Mouse (Mus musculus) spleen, adult 2 months (tissue): ENCODE results near the gene Fam19a4. TPM values are rescaled to one million over a fixed set of nuclear protein-coding genes. Genes with fewer than 3 reads are reported as not detected.

ENCODE experiments used
- DNase-seq, 2 experiments: peaks; one replicate each; pipeline versions ENCODE4 v3.0.0 to v3.0.0-alpha.2; 2012 to 2021; ENCODE audit warnings: low spot score in 2 of 2, low read depth in 1 of 2
- H3K27ac ChIP-seq: fragments of 200-500 bp; 2 replicates; pipeline ENCODE4 v1.5.1; 2012; ENCODE audit warnings: low read length, inconsistent platforms; ENCODE audit not compliant: insufficient read depth
- H3K27me3 ChIP-seq: fragments of 200-500 bp; 2 replicates; pipeline ENCODE4 v1.6.1; 2012; ENCODE audit warnings: mild to moderate bottlenecking, moderate library complexity, low read length, inconsistent platforms; ENCODE audit not compliant: control insufficient read depth, insufficient read depth
- H3K36me3 ChIP-seq: fragments of 200-500 bp; 2 replicates; pipeline ENCODE4 v1.6.1; 2012; ENCODE audit warnings: mild to moderate bottlenecking, low read length, inconsistent platforms; ENCODE audit not compliant: control insufficient read depth, insufficient read depth
- H3K4me1 ChIP-seq: fragments of 200-500 bp; 2 replicates; pipeline ENCODE4 v1.6.1; 2011; ENCODE audit warnings: inconsistent platforms; ENCODE audit not compliant: control insufficient read depth, insufficient read depth, insufficient read length
- H3K4me3 ChIP-seq: fragments of 200-500 bp; 2 replicates; pipeline ENCODE4 v1.5.1; 2011; ENCODE audit warnings: mild to moderate bottlenecking, inconsistent platforms; ENCODE audit not compliant: insufficient read depth, insufficient read length; ENCODE audit errors: extremely low read depth
- CTCF ChIP-seq: fragments of 200-500 bp; IDR thresholded peaks from 2 replicates; pipeline ENCODE4 v1.5.1; 2011; ENCODE audit warnings: mild to moderate bottlenecking, inconsistent platforms; ENCODE audit not compliant: insufficient read depth, insufficient read length, insufficient replicate concordance; ENCODE audit errors: extremely low read depth
- POLR2A ChIP-seq: fragments of 200-500 bp; IDR thresholded peaks from 2 replicates; pipeline ENCODE4 v1.6.1; 2011; ENCODE audit warnings: low read depth, low read length, inconsistent platforms
- WGBS: fragments of 180-500 bp; shearing (Covaris S2); methylation state at CpG from one replicate; pipeline ENCODE4 v1.1.7; 2018; 5-methylcytosine and 5-hydroxymethylcytosine counted together
- polyA plus RNA-seq: library from polyadenylated mRNA; depleted of rRNA; stranded (reverse); fragments of >200 nt; gene quantifications from 2 replicates; pipeline ENCODE4 v1.2.3, GENCODE M21; 2012; rRNA removed

Fam19a4 gene
- polyA plus RNA-seq, 1 experiment, result not detected

DNA sequence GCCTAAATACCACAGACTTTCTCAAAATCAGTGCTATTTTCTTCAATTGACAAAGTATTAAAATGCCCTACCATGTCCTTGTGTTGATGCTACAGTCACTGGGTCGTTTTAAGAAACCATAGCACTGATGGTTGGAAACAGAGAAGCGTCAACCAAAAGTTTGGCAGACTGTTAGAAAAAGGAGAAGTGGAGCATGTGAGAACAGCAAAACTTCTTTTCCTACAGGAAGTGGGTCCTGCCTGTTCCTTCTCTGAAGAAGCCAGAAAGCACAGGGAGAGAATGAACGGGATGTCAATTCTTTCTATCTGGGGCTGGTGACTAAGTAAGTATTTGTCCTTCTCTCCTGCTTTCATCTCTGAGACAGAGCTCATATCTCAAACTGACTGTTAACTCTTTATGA lies 219.6 kb downstream of the Fam19a4 start:
- H3K27me3 ChIP-seq, result no peaks in the 10 kb centered on the region
- no peak for TF ChIP-seq POLR2A
- no peak for TF ChIP-seq CTCF

DNA sequence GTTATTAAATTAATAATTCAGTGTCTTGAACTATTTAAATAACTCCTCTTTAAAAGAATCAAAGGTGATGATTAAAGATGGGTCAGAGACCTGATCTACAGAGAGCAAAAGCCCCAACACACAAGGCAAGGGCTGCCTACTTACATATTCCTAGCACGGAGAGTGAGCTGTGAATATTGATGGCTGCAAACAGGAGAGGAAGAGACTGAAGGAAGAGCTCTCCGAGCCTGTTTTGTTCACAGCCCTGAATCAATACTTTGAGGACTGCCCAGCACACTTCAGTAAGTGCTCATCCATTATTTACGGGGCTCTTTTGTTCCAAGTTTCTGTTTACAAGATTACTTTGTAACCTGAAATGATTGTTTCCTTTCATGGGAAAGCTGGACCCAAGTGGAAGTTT lies 233.6 kb downstream of the Fam19a4 start:
- 70% methylated on average over 3 of the region's 3 CpGs for WGBS
- Histone ChIP-seq H3K36me3 (no peaks in the 10 kb centered on the region), H3K27ac (no peak overlapping the region), H3K4me3 (no peak overlapping the region), H3K27me3 (no peaks in the 10 kb centered on the region), H3K4me1 (no peaks in the 10 kb centered on the region)
- TF ChIP-seq POLR2A (no peak), CTCF (no peak)
- no peak for DNase-seq

More for the DNA sequence above, 219.6 kb downstream of the Fam19a4 start:
- H3K27ac ChIP-seq, result no peak overlapping the region
- DNase-seq, result no peak
- H3K4me3 ChIP-seq, result no peak overlapping the region
- H3K4me1 ChIP-seq, result no peaks in the 10 kb centered on the region
- WGBS, result 5% methylated on average over 3 of the region's 3 CpGs
- no peaks in the 10 kb centered on the region for H3K36me3 ChIP-seq

DNA sequence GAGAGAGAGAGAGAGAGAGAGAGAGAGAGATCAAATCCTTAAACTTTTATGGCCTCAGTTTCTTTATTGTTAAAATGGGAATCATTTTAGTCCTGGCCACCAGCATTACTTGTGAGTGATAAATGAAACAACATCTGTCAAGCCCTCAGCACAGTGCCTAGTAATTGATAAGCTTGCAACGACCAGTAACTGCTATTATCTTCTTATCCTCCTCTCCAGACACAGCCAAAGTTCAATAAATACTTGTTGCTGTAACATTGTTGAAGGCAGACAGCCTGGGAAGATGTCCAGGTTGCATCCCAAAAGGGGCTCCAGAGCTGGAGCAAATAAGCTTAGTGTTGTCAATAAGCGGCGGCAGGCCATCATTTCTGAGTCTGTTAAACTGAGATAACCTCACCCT lies 257.2 kb downstream of the Fam19a4 start:
- H3K27me3 ChIP-seq, result no peaks in the 10 kb centered on the region
- no peaks in the 10 kb centered on the region for H3K4me1 ChIP-seq
- no peak overlapping the region for H3K27ac ChIP-seq
- H3K4me3 ChIP-seq, result no peak overlapping the region
- DNase-seq, result no peak
- TF ChIP-seq POLR2A (no peak), CTCF (no peak)
- 44% methylated on average over 3 of the region's 3 CpGs for WGBS
- no peaks in the 10 kb centered on the region for H3K36me3 ChIP-seq

DNA sequence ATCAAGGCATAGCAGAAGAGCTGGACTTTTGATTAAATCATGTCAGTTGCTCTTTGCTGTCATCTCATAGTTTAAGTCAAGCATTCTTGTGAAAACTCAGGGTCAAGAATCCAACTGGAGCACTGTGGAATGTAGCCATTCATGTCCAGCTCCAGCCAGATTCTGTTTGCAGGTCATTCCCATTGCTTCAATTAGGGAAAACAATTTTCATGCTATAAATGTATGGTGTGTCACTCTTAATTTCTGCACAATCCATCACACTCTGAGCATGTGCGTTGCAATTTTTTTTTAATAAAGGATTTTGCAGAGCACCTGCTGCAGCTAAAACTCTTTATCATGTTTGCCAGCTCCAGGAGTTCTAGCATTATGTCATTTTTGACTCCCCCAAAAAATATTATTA lies 261.5 kb downstream of the Fam19a4 start:
- Histone ChIP-seq H3K4me1 (no peaks in the 10 kb centered on the region), H3K27ac (no peak overlapping the region), H3K4me3 (no peak overlapping the region), H3K27me3 (no peaks in the 10 kb centered on the region), H3K36me3 (no peaks in the 10 kb centered on the region)
- 85% methylated on average over 1 of the region's 1 CpGs for WGBS
- no peak for DNase-seq
- TF ChIP-seq POLR2A (no peak), CTCF (no peak)

DNA sequence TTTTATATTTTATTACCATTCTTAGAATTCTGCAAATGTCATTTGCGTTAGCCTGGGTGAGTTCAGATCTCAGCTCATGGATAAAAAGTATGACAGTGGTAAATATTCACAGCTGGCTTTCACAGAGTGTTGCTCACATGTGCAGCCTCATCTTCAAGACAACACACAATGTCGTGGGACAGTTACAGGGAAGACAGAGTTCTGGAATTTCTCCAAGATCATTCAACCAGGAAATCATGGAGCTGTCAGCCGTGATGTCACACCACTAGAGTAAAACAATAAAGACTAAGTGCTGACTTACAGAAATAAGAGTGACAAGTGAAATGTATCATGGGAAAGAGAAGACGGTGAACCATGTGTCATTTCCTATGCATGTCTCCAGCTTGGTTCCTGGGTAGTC lies 262.8 kb downstream of the Fam19a4 start:
- TF ChIP-seq CTCF (no peak), POLR2A (no peak)
- 79% methylated on average over 4 of the region's 4 CpGs for WGBS
- Histone ChIP-seq H3K27me3 (no peaks in the 10 kb centered on the region), H3K27ac (no peak overlapping the region), H3K4me1 (no peaks in the 10 kb centered on the region), H3K36me3 (no peaks in the 10 kb centered on the region), H3K4me3 (no peak overlapping the region)
- DNase-seq, result no peak

Other genes with a start within 250 kb of the Fam19a4 start
- 3.7 and 6.2 TPM in 2 replicates for gene Eogt, start 88.8 kb upstream of the Fam19a4 start, polyA plus RNA-seq
- gene Tmf1, start 118.7 kb upstream of the Fam19a4 start, polyA plus RNA-seq, result 2.4 and 2.5 TPM in 2 replicates
- 4.0 and 4.1 TPM in 2 replicates for gene Uba3, start 145.2 kb upstream of the Fam19a4 start, polyA plus RNA-seq
- 52.9 and 53.4 TPM in 2 replicates for gene Arl6ip5, start 150.3 kb upstream of the Fam19a4 start, polyA plus RNA-seq
- gene Lmod3, start 192.3 kb upstream of the Fam19a4 start, polyA plus RNA-seq, result not detected in 2 replicates